Mouse (Mus musculus) embryonic facial prominence, embryonic 11.5 days (tissue): ENCODE data around the gene Olfr1339. TPM values are rescaled to one million over a fixed set of nuclear protein-coding genes. Genes with fewer than 3 reads are reported as not detected.

ENCODE experiments used
- ATAC-seq: fragments of 200-750 bp; cut with Nextera tagmentation; replicated peaks from 2 replicates; pipeline ENCODE4 v1.8.0; 2017; ENCODE audit warnings: low read depth; ENCODE audit not compliant: insufficient number of reproducible peaks, low FRiP score, low TSS enrichment
- DNase-seq: peaks from one replicate; pipeline ENCODE4 v3.0.0-alpha.2; 2015; ENCODE audit warnings: low spot score
- H3K27ac ChIP-seq: fragments of 300-500 bp; sonication (generic); replicated peaks from 2 replicates; pipeline ENCODE4 v1.5.1; 2014; ENCODE audit warnings: mild to moderate bottlenecking, low read depth, low read length, control low read depth
- H3K27me3 ChIP-seq: fragments of 300-500 bp; sonication (generic); 2 replicates; pipeline ENCODE4 v1.6.1; 2014; ENCODE audit warnings: mild to moderate bottlenecking, low read length, moderate library complexity, mixed read lengths; ENCODE audit not compliant: control insufficient read depth, insufficient read depth
- H3K36me3 ChIP-seq: fragments of 300-500 bp; sonication (generic); replicated peaks from 2 replicates; pipeline ENCODE4 v1.6.1; 2014; ENCODE audit warnings: low read depth, mild to moderate bottlenecking, low read length, moderate library complexity, mixed read lengths; ENCODE audit not compliant: control insufficient read depth, insufficient read depth
- H3K4me1 ChIP-seq: fragments of 300-500 bp; sonication (generic); 2 replicates; pipeline ENCODE4 v1.6.1; 2014; ENCODE audit warnings: low read length, mixed read lengths; ENCODE audit not compliant: control insufficient read depth, insufficient read depth
- H3K4me2 ChIP-seq: fragments of 300-500 bp; sonication (generic); 2 replicates; pipeline ENCODE4 v1.6.1; 2014; ENCODE audit warnings: low read depth, mild to moderate bottlenecking, control low read depth, low read length, moderate library complexity
- H3K4me3 ChIP-seq: fragments of 300-500 bp; sonication (generic); 2 replicates; pipeline ENCODE4 v1.5.1; 2014; ENCODE audit warnings: low read depth, low read length, control low read depth
- H3K9ac ChIP-seq: fragments of 300-500 bp; sonication (generic); replicated peaks from 2 replicates; pipeline ENCODE4 v1.6.1; 2014; ENCODE audit warnings: mild to moderate bottlenecking, control low read depth, low read length
- H3K9me3 ChIP-seq: fragments of 300-500 bp; sonication (generic); replicated peaks from 2 replicates; pipeline ENCODE4 v1.6.1; 2016; ENCODE audit warnings: mild to moderate bottlenecking, low read length, inconsistent platforms, mixed read lengths; ENCODE audit not compliant: control insufficient read depth
- WGBS: fragments of 180-500 bp; shearing (Covaris S2); extraction: QIAGEN DNeasy Blood & Tissue Kit; methylation state at CpG from one replicate; pipeline ENCODE4 v1.1.7; 2014; 5-methylcytosine and 5-hydroxymethylcytosine counted together
- polyA plus RNA-seq: library from polyadenylated mRNA; unstranded; fragments of >200 nt; fragmentation: Nextera tagmentation; extraction: Ambion mirVana; gene quantifications from 2 replicates; pipeline ENCODE4 v1.2.1, GENCODE M21; 2014

The Olfr1339 gene
- not detected in 2 replicates for polyA plus RNA-seq

- Histone ChIP-seq H3K4me2 (no peak within 1 kb of the TSS), H3K4me1 (no peaks in the 10 kb centered on the region), H3K36me3 (no peaks in the 10 kb centered on the region), H3K27me3 (no peaks in the 10 kb centered on the region), H3K9me3 (no peaks in the 10 kb centered on the region), H3K4me3 (no peak within 1 kb of the TSS), H3K9ac (no peak within 1 kb of the TSS), H3K27ac (no peak within 1 kb of the TSS)
- WGBS: 100% methylated on average over 1 of the region's 1 CpGs
- no peak for DNase-seq
- ATAC-seq: no peak
These were observed at the start of gene Olfr1339 for GRCm38 (mm10) chr4:118731875-118732274. Gene Olfr1339, plus strand, starts transcription at chr4:118732175.

- H3K27ac ChIP-seq: no peak overlapping the region
- H3K4me3 ChIP-seq: no peak overlapping the region
- ATAC-seq (no peak), DNase-seq (no peak)
- no peak overlapping the region for H3K4me2 ChIP-seq
- no peaks in the 10 kb centered on the region for H3K36me3 ChIP-seq
- H3K9ac ChIP-seq: no peak overlapping the region
- H3K27me3 ChIP-seq: no peaks in the 10 kb centered on the region
- no peaks in the 10 kb centered on the region for H3K9me3 ChIP-seq
- no peaks in the 10 kb centered on the region for H3K4me1 ChIP-seq
- 68% methylated on average over 2 of the region's 2 CpGs for WGBS
These were observed 44.9 kb upstream of the Olfr1339 start for GRCm38 (mm10) chr4:118687086-118687485.

- no peak for DNase-seq
- Histone ChIP-seq H3K9ac (no peak within 1 kb of the TSS), H3K4me3 (no peak within 1 kb of the TSS), H3K27ac (no peak within 1 kb of the TSS), H3K9me3 (no peaks in the 10 kb centered on the region), H3K27me3 (no peaks in the 10 kb centered on the region), H3K4me2 (no peak within 1 kb of the TSS), H3K4me1 (no peaks in the 10 kb centered on the region), H3K36me3 (no peaks in the 10 kb centered on the region)
- WGBS: 24% methylated on average over 12 of the region's 12 CpGs
- no peak for ATAC-seq
These were observed 39.5 kb upstream of the Olfr1339 start, which contains the start of gene Olfr1342 for GRCm38 (mm10) chr4:118692412-118692973. Gene Olfr1342, minus strand, starts transcription at chr4:118692756.

- Histone ChIP-seq H3K4me3 (no peak overlapping the region), H3K27me3 (no peaks in the 10 kb centered on the region), H3K4me2 (no peak overlapping the region), H3K27ac (no peak overlapping the region), H3K36me3 (no peaks in the 10 kb centered on the region), H3K4me1 (no peaks in the 10 kb centered on the region), H3K9me3 (no peaks in the 10 kb centered on the region), H3K9ac (no peak overlapping the region)
- no peak for DNase-seq
- ATAC-seq: no peak
- WGBS: 47% methylated on average over 2 of the region's 2 CpGs
These were observed 38.2 kb upstream of the Olfr1339 start for GRCm38 (mm10) chr4:118693812-118694211.

- no peaks in the 10 kb centered on the region for H3K36me3 ChIP-seq
- DNase-seq: no peak
- H3K4me2 ChIP-seq: no peak within 1 kb of the TSS
- H3K9me3 ChIP-seq: no peaks in the 10 kb centered on the region
- H3K27me3 ChIP-seq: no peaks in the 10 kb centered on the region; the same call in 1 of the 2 replicates
- no peak within 1 kb of the TSS for H3K4me3 ChIP-seq
- H3K9ac ChIP-seq: no peak within 1 kb of the TSS
- ATAC-seq: no peak
- 80% methylated on average over 3 of the region's 3 CpGs for WGBS
- no peak within 1 kb of the TSS for H3K27ac ChIP-seq
- H3K4me1 ChIP-seq: no peaks in the 10 kb centered on the region
These were observed 28.8 kb upstream of the Olfr1339 start, which contains the start of gene Olfr1341 for GRCm38 (mm10) chr4:118703223-118703622. Gene Olfr1341, plus strand, starts transcription at chr4:118703523.

- DNase-seq: no peak
- Histone ChIP-seq H3K9me3 (no peaks in the 10 kb centered on the region), H3K27me3 (no peaks in the 10 kb centered on the region; the same call in 1 of the 2 replicates), H3K27ac (no peak overlapping the region), H3K4me1 (no peaks in the 10 kb centered on the region), H3K36me3 (no peaks in the 10 kb centered on the region), H3K4me3 (no peak overlapping the region), H3K4me2 (no peak overlapping the region), H3K9ac (no peak overlapping the region)
- no peak for ATAC-seq
- 84% methylated on average over 5 of the region's 5 CpGs for whole genome bisulfite sequencing
These were observed 23.9 kb upstream of the Olfr1339 start for GRCm38 (mm10) chr4:118708086-118708485.

GRCm38 (mm10) chr4:118711656-118712055 lies 20.3 kb upstream of the Olfr1339 start:
- Histone ChIP-seq H3K27me3 (no peaks in the 10 kb centered on the region), H3K9me3 (no peaks in the 10 kb centered on the region), H3K36me3 (no peaks in the 10 kb centered on the region), H3K27ac (no peak overlapping the region), H3K4me2 (no peak overlapping the region), H3K9ac (no peak overlapping the region), H3K4me3 (no peak overlapping the region), H3K4me1 (no peaks in the 10 kb centered on the region)
- DNase-seq (no peak), ATAC-seq (no peak)
- WGBS: 18% methylated on average over 1 of the region's 1 CpGs

- no peak for ATAC-seq
- Histone ChIP-seq H3K27ac (no peak within 1 kb of the TSS), H3K4me2 (no peak within 1 kb of the TSS), H3K9ac (no peak within 1 kb of the TSS), H3K9me3 (no peaks in the 10 kb centered on the region), H3K4me3 (no peak within 1 kb of the TSS), H3K4me1 (no peaks in the 10 kb centered on the region), H3K27me3 (no peaks in the 10 kb centered on the region), H3K36me3 (no peaks in the 10 kb centered on the region)
- DNase-seq: no peak
These were observed 12.1 kb upstream of the Olfr1339 start, which contains the start of gene Olfr1340 for GRCm38 (mm10) chr4:118719838-118720237. Gene Olfr1340, plus strand, starts transcription at chr4:118720138.
